Mouse (Mus musculus) urinary bladder, postnatal 4 days (tissue): ENCODE measurements around the gene Ryr1.
A peak's percentile ranks its signal among the peaks of the same experiment; 100 is the strongest.
"Not testable (repeated sequence)": the region's sequence is repeated elsewhere in the genome, so short reads cannot be mapped to it uniquely, and the experiment has no call there.

ENCODE experiments used
- DNase-seq, 2 experiments: peaks; one replicate each; pipeline ENCODE4 v3.0.0; 2021 to 2022; ENCODE audit warnings: low spot score in 2 of 2

The Ryr1 gene

DNA sequence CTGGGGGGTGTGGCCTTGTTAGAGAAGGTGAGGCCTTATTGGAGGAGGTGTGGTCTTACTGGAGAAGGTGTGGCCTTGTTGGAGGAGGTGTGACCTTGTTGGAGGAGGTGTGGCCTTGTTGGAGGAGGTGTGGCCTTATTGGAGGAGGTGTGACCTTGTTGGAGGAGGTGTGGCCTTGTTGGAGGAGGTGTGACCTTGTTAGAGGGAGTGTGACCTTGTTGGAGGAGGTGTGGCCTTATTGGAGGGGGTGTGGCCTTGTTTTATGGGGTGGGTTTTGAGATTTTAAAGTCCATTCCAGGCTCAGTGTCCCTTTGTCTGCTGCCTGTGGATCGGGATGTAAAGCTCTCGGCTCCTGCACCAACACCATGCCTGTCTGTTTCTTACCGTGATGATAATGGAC is 40.6 kb downstream of the Ryr1 start:
- no peak for DNase-seq

- DNase-seq = no peak
Measured at GRCm38 (mm10) chr7:29079419-29079950, 45.5 kb downstream of the Ryr1 start.

GRCm38 (mm10) chr7:29076977-29077376 is 48.0 kb downstream of the Ryr1 start:
- DNase-seq = no peak

DNA sequence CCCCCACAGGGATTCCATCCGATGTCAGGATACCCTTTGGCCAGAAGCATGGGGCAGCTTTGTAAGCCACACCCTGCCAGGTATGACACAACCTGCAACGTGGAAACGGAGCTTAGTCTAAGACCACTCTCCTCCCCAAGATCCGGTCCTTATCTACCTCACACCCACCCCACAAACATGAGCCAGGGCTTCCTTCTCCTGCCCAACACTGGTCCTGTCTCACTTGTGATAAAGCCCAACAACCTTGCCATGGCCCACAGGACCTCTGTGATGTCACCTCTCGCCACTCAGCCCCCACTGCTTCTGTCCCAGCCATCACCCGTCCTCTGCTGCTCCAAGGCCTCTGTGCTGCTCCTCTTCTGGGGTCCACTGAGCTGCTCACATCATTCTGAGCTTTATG is 49.8 kb downstream of the Ryr1 start:
- no peak for DNase-seq

DNA sequence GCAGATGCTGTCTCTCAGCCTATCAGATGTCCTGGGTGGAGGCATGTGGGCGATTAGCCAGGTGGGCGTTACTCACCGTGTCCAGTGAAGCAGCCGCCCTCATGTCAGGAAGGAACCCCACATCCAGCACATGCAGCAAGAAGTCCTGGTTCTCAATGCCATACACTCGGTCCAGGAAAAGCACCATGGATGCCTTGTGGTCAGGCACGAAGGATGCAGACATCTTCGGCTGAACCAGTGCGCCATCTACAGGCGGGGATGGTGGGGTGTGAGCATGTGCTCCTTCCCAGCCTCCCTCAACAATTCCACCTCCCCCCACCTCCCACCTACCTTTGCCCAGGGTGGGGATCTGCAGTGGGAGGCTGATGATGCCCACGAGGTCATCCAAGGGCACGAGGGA is 52.3 kb downstream of the Ryr1 start:
- no peak for DNase-seq

DNA sequence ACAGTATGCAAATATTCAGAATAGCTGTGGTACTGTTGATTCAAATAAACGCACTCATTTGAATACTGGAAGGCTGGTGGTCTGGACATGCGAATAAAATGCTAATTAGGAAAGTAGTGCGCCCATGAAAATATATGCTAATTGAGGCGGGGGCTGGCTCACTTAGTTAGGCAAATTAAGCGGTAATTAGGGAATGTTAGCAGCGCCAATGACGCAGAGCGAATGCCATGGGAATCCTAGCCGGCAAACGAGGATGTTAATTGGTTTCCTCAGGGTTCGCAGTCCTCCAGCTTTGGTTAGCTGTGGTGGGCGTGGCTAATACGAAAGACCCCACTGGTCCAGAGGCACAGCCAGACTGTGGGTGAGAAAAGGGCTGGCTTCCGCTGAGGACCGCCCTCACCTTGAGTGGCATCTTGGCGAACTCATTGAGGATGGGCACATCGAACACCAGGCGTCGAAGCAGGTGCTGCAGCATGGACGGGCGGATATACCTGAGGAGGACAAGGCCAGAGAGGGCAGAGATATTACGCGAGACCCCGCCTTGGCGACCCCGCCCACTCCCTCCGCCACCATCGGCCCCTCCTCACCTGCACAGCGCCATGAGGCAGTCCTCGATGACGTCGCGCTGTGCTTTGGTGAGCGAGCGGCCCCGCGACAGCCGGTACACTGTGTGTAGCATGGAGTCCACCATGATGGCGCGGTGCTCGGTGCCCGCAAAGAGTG is 53.6 kb downstream of the Ryr1 start:
- DNase-seq = no peak

GRCm38 (mm10) chr7:29070364-29071168 is 54.4 kb downstream of the Ryr1 start:
- DNase-seq = no peak

- DNase-seq = no peak
Measured at GRCm38 (mm10) chr7:29067758-29068157, 57.2 kb downstream of the Ryr1 start.

GRCm38 (mm10) chr7:29063476-29063875 is 61.5 kb downstream of the Ryr1 start:
- not testable (repeated sequence) for DNase-seq

- no peak for DNase-seq
Measured at GRCm38 (mm10) chr7:29061522-29062037, 63.4 kb downstream of the Ryr1 start.

DNA sequence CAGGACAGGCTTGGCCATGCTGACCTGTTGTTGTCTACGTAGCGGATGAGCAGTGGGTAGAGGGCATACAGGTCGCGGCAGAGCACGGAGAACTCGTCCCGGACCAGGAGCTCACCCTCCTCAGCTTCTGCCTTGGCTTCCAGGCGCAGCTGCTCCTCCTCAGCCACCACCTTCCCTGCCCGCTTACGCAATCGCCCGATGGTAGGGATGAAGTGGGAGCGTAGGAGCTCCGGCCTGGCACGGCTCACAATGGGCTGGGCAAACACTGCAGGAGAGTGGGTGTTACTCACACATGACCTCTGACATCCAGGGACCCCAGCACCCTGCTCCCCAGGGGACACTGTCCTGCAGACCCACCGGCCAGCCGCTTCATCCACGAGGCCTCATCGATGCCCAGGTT is 65.5 kb downstream of the Ryr1 start:
- DNase-seq = no peak

- no peak for DNase-seq
Measured at GRCm38 (mm10) chr7:29052821-29053220, 72.2 kb downstream of the Ryr1 start.

DNA sequence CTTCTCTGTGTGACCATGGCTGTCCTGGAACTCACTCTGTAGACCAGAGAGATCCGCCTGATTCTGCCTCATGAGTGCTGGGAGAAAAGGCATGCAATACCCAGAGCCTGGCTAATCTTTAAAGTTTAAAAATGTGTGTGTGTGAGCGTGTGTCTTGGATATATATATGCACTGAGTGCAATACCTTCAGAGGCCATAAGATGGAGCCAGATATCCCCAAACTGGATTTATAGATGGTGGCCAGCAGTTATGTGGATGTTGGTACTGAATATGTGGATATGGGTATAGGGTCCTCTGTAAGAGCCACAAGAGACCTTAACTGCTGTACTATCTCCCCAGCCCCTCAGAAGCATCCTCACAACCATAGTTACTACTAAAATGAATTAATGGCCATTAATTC is 74.2 kb downstream of the Ryr1 start:
- DNase-seq = no peak

DNA sequence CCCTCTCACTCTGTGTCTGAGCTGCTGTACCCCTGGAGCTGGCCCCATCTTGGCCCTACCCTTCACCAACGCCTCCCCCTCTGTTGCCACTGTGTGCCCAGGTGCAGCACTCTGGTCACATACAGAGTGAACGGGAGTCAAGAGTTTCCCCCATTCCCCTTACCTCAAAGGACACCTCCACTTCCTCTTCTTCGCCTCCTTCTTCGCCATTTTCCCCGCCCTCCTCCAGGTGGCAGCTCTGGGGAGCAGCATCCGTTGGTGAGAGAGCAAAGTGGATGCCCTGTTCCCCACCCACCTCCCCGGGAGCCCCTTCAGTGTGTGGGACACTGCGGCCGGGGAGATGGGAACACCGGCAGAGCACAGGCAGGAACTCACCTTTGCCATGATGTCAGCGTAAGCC is 76.4 kb downstream of the Ryr1 start:
- no peak for DNase-seq

DNA sequence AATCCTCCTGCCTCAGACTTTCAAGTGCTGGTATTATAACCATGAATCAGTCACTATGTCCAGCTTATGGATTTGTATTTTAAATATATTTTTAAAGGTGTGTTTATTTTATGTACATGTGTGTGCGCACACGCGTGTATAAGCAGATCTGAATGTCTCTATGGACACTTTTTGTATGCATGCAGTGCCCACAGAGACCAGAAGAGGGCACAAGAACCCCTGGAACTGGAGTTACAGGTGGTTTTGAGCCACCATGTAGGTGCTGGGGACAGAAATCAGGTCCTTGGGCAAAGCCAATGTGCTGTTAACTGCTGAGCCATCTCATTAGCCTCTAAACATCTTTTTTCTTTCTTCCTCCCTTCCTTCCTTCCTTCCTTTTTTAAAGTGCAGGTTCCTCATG is 76.9 kb downstream of the Ryr1 start:
- DNase-seq = no peak

- DNase-seq = no peak
Measured at GRCm38 (mm10) chr7:29046533-29046932, 78.4 kb downstream of the Ryr1 start.

DNA sequence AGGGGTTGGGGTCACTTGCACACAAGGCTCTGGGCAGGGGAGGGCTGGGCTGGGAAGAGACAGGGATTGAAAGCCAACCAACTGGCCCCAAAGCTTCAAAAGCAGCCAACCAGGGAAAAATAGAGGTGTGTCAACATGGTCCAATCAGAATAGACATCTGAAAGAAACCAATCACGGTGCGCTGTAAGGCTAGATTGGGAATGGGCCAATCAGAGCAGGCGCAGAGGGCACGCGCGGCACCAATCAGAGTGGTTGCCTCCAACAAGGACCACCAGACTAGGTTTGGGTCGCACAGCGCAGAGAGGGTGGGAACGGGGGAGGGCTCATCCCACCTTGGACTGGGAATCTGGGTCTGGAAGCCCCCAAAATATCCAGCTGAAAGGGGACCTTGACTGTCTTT is 80.7 kb downstream of the Ryr1 start:
- DNase-seq = no peak

- no peak for DNase-seq
Measured at GRCm38 (mm10) chr7:29043674-29044057, 81.3 kb downstream of the Ryr1 start.

GRCm38 (mm10) chr7:29043016-29043673 is 81.8 kb downstream of the Ryr1 start:
- peak; percentile 66 to 73 for DNase-seq

- DNase-seq = no peak
Measured at GRCm38 (mm10) chr7:29041194-29041593, 83.8 kb downstream of the Ryr1 start.

- DNase-seq = no peak
Measured at GRCm38 (mm10) chr7:29039985-29040661, 84.9 kb downstream of the Ryr1 start.

DNA sequence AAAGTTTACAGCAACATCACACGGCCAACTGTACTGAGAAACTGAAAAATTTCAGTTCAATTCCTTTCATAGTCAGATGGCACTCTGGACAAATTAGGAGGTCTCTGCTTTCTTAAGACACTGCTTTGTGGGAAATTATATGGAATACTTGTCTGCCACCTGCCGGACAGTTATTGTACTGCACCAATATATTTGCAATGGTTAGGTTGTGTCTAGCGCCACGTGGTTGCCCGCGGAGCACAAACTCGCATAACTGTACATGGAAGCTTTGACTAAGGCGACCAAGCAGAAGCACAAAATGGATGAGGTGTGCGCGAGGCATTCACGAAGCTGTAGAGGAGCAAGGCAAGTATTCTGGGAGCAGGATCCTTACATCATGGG is 85.4 kb downstream of the Ryr1 start:
- peak; percentile 76 to 86 for DNase-seq
